Comparison of ENCODE assay signal across 19 mouse cellular contexts in the genomic region with DNA sequence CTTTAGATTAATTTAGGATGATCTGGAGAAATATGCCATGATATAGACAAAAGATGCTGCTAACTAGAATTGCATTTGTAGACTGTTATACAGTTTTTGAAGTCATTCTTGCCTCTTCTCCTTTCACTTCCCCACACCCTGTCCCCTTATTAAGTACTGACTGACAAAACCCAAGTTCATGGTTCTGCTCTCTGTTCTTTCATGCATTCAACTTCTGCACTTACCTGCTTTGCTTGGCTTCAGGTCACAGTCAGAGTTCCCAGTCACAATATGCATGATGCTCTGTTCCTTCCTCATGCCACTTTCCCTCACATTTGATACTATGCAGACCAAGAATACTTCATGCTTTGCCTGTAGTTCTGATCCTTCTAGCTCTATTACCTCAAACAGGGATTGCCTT.
"Had no signal": no experiment of that assay in that cellular context is flagged by ENCODE, and none has a peak within 500 bp of the region (broad histone marks: within the 10 kb centered on the region; RNA-seq: fewer than 3 reads in every experiment).

No protein-coding gene starts in this region.

- H3K4me2 ChIP-seq: liver, embryonic 11.5 days; liver, embryonic 13.5 days; liver, embryonic 15.5 days; lung, embryonic 15.5 days; midbrain, embryonic 11.5 days; midbrain, embryonic 13.5 days; midbrain, embryonic 15.5 days; neural tube, embryonic 12.5 days had no signal

- H3K27me3 ChIP-seq: liver, embryonic 13.5 days; liver, embryonic 15.5 days; lung, embryonic 15.5 days; megakaryocyte, embryonic 14.5 days; midbrain, embryonic 13.5 days; midbrain, embryonic 15.5 days; neural tube, embryonic 12.5 days had no signal

- H3K4me3 ChIP-seq: liver, embryonic 13.5 days; liver, embryonic 15.5 days; lung, embryonic 15.5 days; megakaryocyte, embryonic 14.5 days; midbrain, embryonic 13.5 days; midbrain, embryonic 15.5 days; neural tube, embryonic 12.5 days had no signal

- H3K36me3 ChIP-seq: liver, embryonic 13.5 days; liver, embryonic 15.5 days; lung, embryonic 15.5 days; midbrain, embryonic 13.5 days; midbrain, embryonic 15.5 days; neural tube, embryonic 12.5 days had no signal

- H3K27ac ChIP-seq: liver, embryonic 13.5 days; liver, embryonic 15.5 days; lung, embryonic 15.5 days; macrophage; midbrain, embryonic 13.5 days; midbrain, embryonic 15.5 days; neural tube, embryonic 12.5 days had no signal

- ATAC-seq: liver, postnatal 0 days; lung, postnatal 0 days; midbrain, embryonic 13.5 days; midbrain, embryonic 15.5 days had no signal

- H3K9ac ChIP-seq: liver, embryonic 13.5 days; liver, embryonic 15.5 days; liver, postnatal 0 days; lung, embryonic 15.5 days; midbrain, embryonic 13.5 days; midbrain, embryonic 15.5 days; neural tube, embryonic 12.5 days had no signal

- H3K4me1 ChIP-seq: lung, embryonic 15.5 days; midbrain, embryonic 13.5 days; midbrain, embryonic 15.5 days had no signal

- DNase-seq: liver, embryonic 13.5 days; liver, postnatal 0 days; lung, adult 2 months; lung, postnatal 14 days; lung, postnatal 36 days; right cerebral cortex, postnatal 14 days; thymus, adult 18-20 months; thymus, postnatal 14 days; thymus, postnatal 36 days had no signal

- H3K9me3 ChIP-seq: liver, embryonic 13.5 days; liver, embryonic 15.5 days; lung, embryonic 15.5 days; megakaryocyte, embryonic 14.5 days; midbrain, embryonic 13.5 days; midbrain, embryonic 15.5 days; neural tube, embryonic 12.5 days had no signal
